Mouse (Mus musculus): ENCODE results near the gene Vmn1r218. TPM values are rescaled to one million over a fixed set of nuclear protein-coding genes. Genes with fewer than 3 reads are reported as not detected.

Vmn1r218 gene
- polyA plus RNA-seq, 1 experiment from 2014 or later: not detected

Other genes starting within 250 kb of the Vmn1r218 start
- gene Vmn1r212, start 248.9 kb upstream of the Vmn1r218 start, polyA plus RNA-seq (2015; fragmentation: Nextera tagmentation; extraction: Ambion mirVana): not detected in 2 replicates
- gene Vmn1r213, start 125.5 kb upstream of the Vmn1r218 start, polyA plus RNA-seq (2015; fragmentation: Nextera tagmentation; extraction: Ambion mirVana): not detected in 2 replicates
- gene Vmn1r214, start 102.7 kb upstream of the Vmn1r218 start, polyA plus RNA-seq (2015; fragmentation: Nextera tagmentation; extraction: Ambion mirVana): not detected in 2 replicates
- not detected in 2 replicates for gene Vmn1r215, start 65.1 kb upstream of the Vmn1r218 start, polyA plus RNA-seq (2015; fragmentation: Nextera tagmentation; extraction: Ambion mirVana)
- not detected in 2 replicates for gene Vmn1r217, start 14.9 kb upstream of the Vmn1r218 start, polyA plus RNA-seq (2015; fragmentation: Nextera tagmentation; extraction: Ambion mirVana)
- gene Vmn1r219, start 26.2 kb downstream of the Vmn1r218 start, polyA plus RNA-seq (2015; fragmentation: Nextera tagmentation; extraction: Ambion mirVana): not detected in 2 replicates
- not detected in 2 replicates for gene Vmn1r220, start 54.8 kb downstream of the Vmn1r218 start, polyA plus RNA-seq (2015; fragmentation: Nextera tagmentation; extraction: Ambion mirVana)
- not detected in 2 replicates for gene Vmn1r221, start 81.0 kb downstream of the Vmn1r218 start, polyA plus RNA-seq (2015; fragmentation: Nextera tagmentation; extraction: Ambion mirVana)
- gene Vmn1r222, start 102.8 kb downstream of the Vmn1r218 start, polyA plus RNA-seq (2015; fragmentation: Nextera tagmentation; extraction: Ambion mirVana): not detected in 2 replicates
- not detected in 2 replicates for gene Vmn1r223, start 114.0 kb downstream of the Vmn1r218 start, polyA plus RNA-seq (2015; fragmentation: Nextera tagmentation; extraction: Ambion mirVana)
- gene Zfp322a, start 236.1 kb downstream of the Vmn1r218 start, polyA plus RNA-seq (2015; fragmentation: Nextera tagmentation; extraction: Ambion mirVana): 15.2 and 20.1 TPM in 2 replicates